Mouse (Mus musculus) forebrain, embryonic 16.5 days (tissue): ENCODE results near the gene Nfam1. TPM values are rescaled to one million over a fixed set of nuclear protein-coding genes. Genes with fewer than 3 reads are reported as not detected.

Source experiments
- ATAC-seq: fragments of 200-750 bp; cut with Nextera tagmentation; 2 replicates; pipeline ENCODE4 v1.8.0; 2017; ENCODE audit warnings: mild to moderate bottlenecking, moderate library complexity
- H3K27ac ChIP-seq: fragments of 300-500 bp; sonication (generic); 2 replicates; pipeline ENCODE4 v1.5.1; 2014; ENCODE audit warnings: low read length, control low read depth
- H3K27me3 ChIP-seq: fragments of 300-500 bp; sonication (generic); replicated peaks from 2 replicates; pipeline ENCODE4 v1.6.1; 2014; ENCODE audit warnings: low read length; ENCODE audit not compliant: control insufficient read depth, insufficient read depth
- H3K36me3 ChIP-seq: fragments of 300-500 bp; sonication (generic); 2 replicates; pipeline ENCODE4 v1.6.1; 2014; ENCODE audit not compliant: control insufficient read depth, insufficient read depth
- H3K4me1 ChIP-seq: fragments of 300-500 bp; sonication (generic); replicated peaks from 2 replicates; pipeline ENCODE4 v1.6.1; 2014; ENCODE audit warnings: low read length; ENCODE audit not compliant: control insufficient read depth, insufficient read depth
- H3K4me2 ChIP-seq: fragments of 300-500 bp; sonication (generic); 2 replicates; pipeline ENCODE4 v1.6.1; 2014; ENCODE audit warnings: mild to moderate bottlenecking, low read length, control low read depth
- H3K4me3 ChIP-seq: fragments of 300-500 bp; sonication (generic); replicated peaks from 2 replicates; pipeline ENCODE4 v1.5.1; 2014; ENCODE audit warnings: mild to moderate bottlenecking, low read length, control low read depth
- H3K9ac ChIP-seq: fragments of 300-500 bp; sonication (generic); replicated peaks from 2 replicates; pipeline ENCODE4 v1.6.1; 2014; ENCODE audit warnings: low read depth, low read length, control low read depth
- H3K9me3 ChIP-seq: fragments of 300-500 bp; sonication (generic); 2 replicates; pipeline ENCODE4 v1.6.1; 2016; ENCODE audit warnings: low read length; ENCODE audit not compliant: control insufficient read depth
- WGBS: fragments of 180-500 bp; shearing (Covaris S2); extraction: QIAGEN DNeasy Blood & Tissue Kit; methylation state at CpG from one replicate; pipeline ENCODE4 v1.1.7; 2014; 5-methylcytosine and 5-hydroxymethylcytosine counted together
- polyA plus RNA-seq: library from polyadenylated mRNA; unstranded; fragments of >200 nt; fragmentation: Nextera tagmentation; extraction: Ambion mirVana; gene quantifications from 2 replicates; pipeline ENCODE4 v1.2.1, GENCODE M21; 2015

The Nfam1 gene
- polyA plus RNA-seq, 1 experiment from 2014 or later = 1.5 TPM

GRCm38 (mm10) chr15:83007346-83007920 lies 25.7 kb downstream of the Nfam1 start:
- H3K36me3 ChIP-seq = no peaks in the 10 kb centered on the region
- H3K9me3 ChIP-seq = no peaks in the 10 kb centered on the region
- no peaks in the 10 kb centered on the region for H3K27me3 ChIP-seq
- no peak overlapping the region for H3K4me3 ChIP-seq
- no peak overlapping the region for H3K27ac ChIP-seq
- H3K4me1 ChIP-seq = peaks cover 33% of the 10 kb centered on the region
- no peak overlapping the region for H3K9ac ChIP-seq
- no peak for ATAC-seq
- 54% methylated on average over 15 of the region's 15 CpGs for whole genome bisulfite sequencing
- no peak overlapping the region for H3K4me2 ChIP-seq

DNA sequence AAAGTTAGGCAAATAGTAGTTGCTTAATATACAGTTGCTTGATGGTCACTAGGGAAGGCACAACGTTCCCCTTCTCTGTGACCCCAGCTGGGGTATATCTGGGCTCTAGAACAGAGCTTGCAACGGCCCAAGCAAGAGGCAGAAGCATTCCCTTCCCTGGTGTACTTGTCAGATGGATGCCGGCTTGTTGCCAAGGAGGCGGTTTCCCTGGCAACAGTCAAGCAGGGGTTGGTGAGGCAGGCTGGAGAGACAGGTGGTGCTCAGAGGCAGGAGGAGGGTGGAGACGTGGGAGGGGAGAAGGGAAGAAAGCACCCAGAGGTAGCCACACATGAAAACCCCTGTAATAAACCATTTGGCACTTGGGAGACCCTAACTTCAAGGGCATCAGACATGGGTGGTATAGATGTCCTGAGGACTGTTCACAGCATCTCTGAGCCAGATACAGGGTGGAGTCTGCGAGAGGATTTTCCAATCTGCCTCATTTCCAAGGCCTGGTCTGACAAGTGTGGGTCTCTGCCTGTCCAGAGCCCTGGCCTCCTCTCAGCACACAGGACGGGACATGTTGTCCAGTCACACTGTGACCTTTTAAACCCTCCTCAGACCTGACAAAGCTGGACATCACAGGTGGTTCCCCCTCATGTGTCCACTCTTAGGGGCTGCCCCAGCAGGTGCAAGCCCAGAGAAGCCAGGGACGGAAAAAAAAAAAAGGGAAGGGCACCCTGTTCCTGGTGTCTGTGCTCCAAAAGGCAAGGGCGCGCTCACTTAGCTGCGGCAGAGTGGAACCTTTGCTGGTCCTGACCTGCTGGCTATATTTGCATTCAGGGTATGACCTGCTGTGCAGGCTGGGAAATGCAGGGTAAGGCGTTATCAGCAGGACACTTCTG lies 30.2 kb downstream of the Nfam1 start:
- no peaks in the 10 kb centered on the region for H3K36me3 ChIP-seq
- H3K9me3 ChIP-seq = no peaks in the 10 kb centered on the region
- ATAC-seq = peak; percentile 96
- WGBS = 31% methylated on average over 12 of the region's 12 CpGs
- no peak overlapping the region for H3K4me3 ChIP-seq
- no peak overlapping the region for H3K4me2 ChIP-seq
- peaks cover 20% of the 10 kb centered on the region for H3K4me1 ChIP-seq
- H3K27me3 ChIP-seq = no peaks in the 10 kb centered on the region
- peak overlapping the region; percentile 67 for H3K27ac ChIP-seq
- 0 out of 2 replicates have a peak overlapping the region, but pooled peaks have one; percentile 4 for H3K9ac ChIP-seq

GRCm38 (mm10) chr15:82998811-82999221 lies 34.3 kb downstream of the Nfam1 start:
- Histone ChIP-seq H3K36me3 (no peaks in the 10 kb centered on the region), H3K9me3 (no peaks in the 10 kb centered on the region), H3K4me2 (no peak overlapping the region), H3K27ac (no peak overlapping the region), H3K9ac (no peak overlapping the region), H3K4me1 (peaks cover 41% of the 10 kb centered on the region), H3K27me3 (no peaks in the 10 kb centered on the region), H3K4me3 (no peak overlapping the region)
- 72% methylated on average over 6 of the region's 6 CpGs for WGBS
- no peak for ATAC-seq

- ATAC-seq = no peak
- Histone ChIP-seq H3K27ac (no peak overlapping the region), H3K9ac (no peak overlapping the region), H3K9me3 (no peaks in the 10 kb centered on the region), H3K4me2 (no peak overlapping the region), H3K4me3 (no peak overlapping the region), H3K36me3 (no peaks in the 10 kb centered on the region), H3K27me3 (no peaks in the 10 kb centered on the region), H3K4me1 (peaks cover 32% of the 10 kb centered on the region)
These were observed 36.7 kb downstream of the Nfam1 start for GRCm38 (mm10) chr15:82996431-82996830.

DNA sequence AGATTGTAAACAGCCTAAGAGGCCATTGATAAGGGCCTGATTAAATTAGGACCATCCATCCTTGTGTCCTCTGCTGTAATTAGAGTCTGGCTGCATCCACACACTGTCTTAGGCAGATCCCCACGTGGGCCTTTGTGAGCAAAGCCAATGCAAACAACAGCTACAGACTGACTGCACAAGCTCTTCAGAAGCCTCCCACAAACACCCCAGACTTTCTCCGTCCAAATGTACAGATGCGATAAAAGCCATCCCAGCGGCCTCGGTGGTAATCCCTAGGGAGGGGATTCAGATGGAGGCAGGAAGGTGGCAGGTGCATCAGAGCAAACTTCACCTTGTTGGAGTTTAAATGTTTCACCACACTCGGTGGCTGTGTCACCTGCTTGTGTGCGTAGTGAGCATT lies 37.9 kb downstream of the Nfam1 start:
- Histone ChIP-seq H3K9ac (peak overlapping the region; percentile 19; the same call in 1 of the 2 replicates), H3K9me3 (no peaks in the 10 kb centered on the region), H3K36me3 (no peaks in the 10 kb centered on the region), H3K4me2 (no peak overlapping the region), H3K27ac (peak overlapping the region; percentile 58), H3K4me1 (peaks cover 32% of the 10 kb centered on the region), H3K27me3 (no peaks in the 10 kb centered on the region), H3K4me3 (no peak overlapping the region)
- WGBS = 22% methylated on average over 7 of the region's 7 CpGs
- 0 out of 2 replicates have a peak, but pooled peaks have one; percentile 27 for ATAC-seq

DNA sequence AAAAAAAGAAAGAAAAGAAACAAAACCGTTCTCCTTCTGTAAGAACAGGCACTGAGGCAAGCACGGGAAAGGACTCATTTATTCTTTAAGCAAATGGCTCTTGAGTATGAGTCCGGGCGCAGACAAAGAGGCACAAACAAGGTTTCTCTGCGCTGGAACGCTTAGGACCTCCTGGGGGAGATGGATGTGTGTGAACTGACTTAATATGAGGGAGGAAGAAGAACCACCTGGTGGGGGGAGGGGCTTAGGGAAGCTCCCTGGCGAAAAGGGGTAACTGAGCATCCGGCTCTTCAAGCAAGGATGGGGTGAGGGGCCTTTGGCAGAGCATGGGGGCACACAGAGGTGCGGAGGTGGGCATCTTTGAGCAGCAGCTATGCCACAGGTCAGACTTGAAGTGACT lies 40.2 kb downstream of the Nfam1 start:
- H3K4me1 ChIP-seq = peaks cover 48% of the 10 kb centered on the region
- H3K4me3 ChIP-seq = no peak overlapping the region
- no peak overlapping the region for H3K27ac ChIP-seq
- ATAC-seq = no peak
- no peaks in the 10 kb centered on the region for H3K36me3 ChIP-seq
- no peaks in the 10 kb centered on the region for H3K9me3 ChIP-seq
- no peaks in the 10 kb centered on the region; the same call in 1 of the 2 replicates for H3K27me3 ChIP-seq
- no peak overlapping the region for H3K4me2 ChIP-seq
- WGBS = 36% methylated on average over 9 of the region's 9 CpGs
- no peak overlapping the region for H3K9ac ChIP-seq

- Histone ChIP-seq H3K4me1 (peaks cover 53% of the 10 kb centered on the region), H3K9me3 (no peaks in the 10 kb centered on the region), H3K4me3 (no peak overlapping the region), H3K27ac (no peak overlapping the region; the same call in 1 of the 2 replicates), H3K36me3 (no peaks in the 10 kb centered on the region), H3K9ac (no peak overlapping the region), H3K27me3 (no peaks in the 10 kb centered on the region; the same call in 1 of the 2 replicates), H3K4me2 (no peak overlapping the region)
- ATAC-seq = no peak
- WGBS = 66% methylated on average over 13 of the region's 13 CpGs
These were observed 40.9 kb downstream of the Nfam1 start for GRCm38 (mm10) chr15:82992079-82992783.

GRCm38 (mm10) chr15:82989190-82989704 lies 43.9 kb downstream of the Nfam1 start:
- Histone ChIP-seq H3K4me2 (no peak overlapping the region), H3K9me3 (no peaks in the 10 kb centered on the region), H3K27ac (no peak overlapping the region), H3K27me3 (no peaks in the 10 kb centered on the region; the same call in 1 of the 2 replicates), H3K36me3 (no peaks in the 10 kb centered on the region), H3K4me1 (peaks cover 57% of the 10 kb centered on the region), H3K9ac (no peak overlapping the region), H3K4me3 (no peak overlapping the region)
- 33% methylated on average over 6 of the region's 6 CpGs for WGBS
- no peak for ATAC-seq

DNA sequence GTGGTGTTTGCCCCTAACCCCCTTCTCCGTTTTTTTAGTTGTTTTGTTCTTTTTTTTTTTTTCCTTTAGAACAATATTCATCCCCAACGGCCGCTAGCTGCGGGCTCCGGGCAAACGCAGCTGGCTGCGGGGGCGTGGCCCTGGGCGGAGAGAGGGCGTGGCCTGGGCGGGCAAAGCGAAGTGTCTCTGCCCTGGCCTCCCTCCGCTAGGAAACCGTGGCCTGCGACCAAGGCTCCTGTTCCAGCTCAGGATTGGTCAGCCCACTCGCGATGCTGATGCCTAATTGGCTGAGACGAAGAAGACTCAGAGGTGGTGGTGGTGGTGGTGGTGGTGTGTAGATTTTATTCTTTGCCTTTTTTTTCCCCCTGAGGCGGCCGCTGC lies 45.4 kb downstream of the Nfam1 start, which contains the start of gene Tcf20:
Gene Tcf20 (minus strand): TSS at position 141 of the 381 bp plus-strand sequence.
- Histone ChIP-seq H3K9me3 (no peaks in the 10 kb centered on the region), H3K4me2 (peak within 1 kb of the TSS; percentile 79), H3K4me3 (peak within 1 kb of the TSS; percentile 48), H3K9ac (peak within 1 kb of the TSS; percentile 57), H3K27ac (peak within 1 kb of the TSS; percentile 22; the same call in 1 of the 2 replicates), H3K27me3 (no peaks in the 10 kb centered on the region; the same call in 1 of the 2 replicates), H3K36me3 (no peaks in the 10 kb centered on the region), H3K4me1 (peaks cover 68% of the 10 kb centered on the region)
- ATAC-seq = peak; percentile 68
- under 1% methylated on average over 20 of the region's 20 CpGs for WGBS
